Mouse (Mus musculus) liver, embryonic 13.5 days (tissue): Measurements from ENCODE around the gene Cldn3. TPM values are rescaled to one million over a fixed set of nuclear protein-coding genes. Genes with fewer than 3 reads are reported as not detected.

ENCODE experiments used
- ATAC-seq: fragments of 200-750 bp; cut with Nextera tagmentation; 2 replicates; pipeline ENCODE4 v1.8.0; 2017; ENCODE audit warnings: low read depth, mild to moderate bottlenecking, moderate number of reproducible peaks, moderate library complexity
- DNase-seq: peaks from one replicate; pipeline ENCODE4 v3.0.0; 2022
- H3K27ac ChIP-seq: fragments of 300-500 bp; sonication (generic); 2 replicates; pipeline ENCODE4 v1.5.1; 2015; ENCODE audit warnings: moderate library complexity, mild to moderate bottlenecking, inconsistent platforms
- H3K27me3 ChIP-seq: fragments of 300-500 bp; sonication (generic); 2 replicates; pipeline ENCODE4 v1.6.1; 2015; ENCODE audit warnings: mild to moderate bottlenecking, inconsistent platforms
- H3K36me3 ChIP-seq: fragments of 300-500 bp; sonication (generic); 2 replicates; pipeline ENCODE4 v1.6.1; 2015; ENCODE audit warnings: mild to moderate bottlenecking, inconsistent platforms
- H3K4me1 ChIP-seq: fragments of 300-500 bp; sonication (generic); replicated peaks from 2 replicates; pipeline ENCODE4 v1.6.1; 2015; ENCODE audit warnings: inconsistent platforms
- H3K4me2 ChIP-seq: fragments of 300-500 bp; sonication (generic); 2 replicates; pipeline ENCODE4 v1.6.1; 2015; ENCODE audit warnings: inconsistent platforms, mild to moderate bottlenecking, moderate library complexity
- H3K4me3 ChIP-seq: fragments of 300-500 bp; sonication (generic); replicated peaks from 2 replicates; pipeline ENCODE4 v1.5.1; 2015; ENCODE audit warnings: mild to moderate bottlenecking, inconsistent platforms
- H3K9ac ChIP-seq: fragments of 300-500 bp; sonication (generic); 2 replicates; pipeline ENCODE4 v1.6.1; 2015; ENCODE audit warnings: mild to moderate bottlenecking, inconsistent platforms
- H3K9me3 ChIP-seq: fragments of 300-500 bp; sonication (generic); replicated peaks from 2 replicates; pipeline ENCODE4 v1.6.1; 2016; ENCODE audit warnings: inconsistent platforms
- WGBS: fragments of 180-500 bp; shearing (Covaris S2); methylation state at CpG from one replicate; pipeline ENCODE4 v1.1.7; 2015; ENCODE audit not compliant: insufficient replicate concordance; 5-methylcytosine and 5-hydroxymethylcytosine counted together
- polyA plus RNA-seq: library from polyadenylated mRNA; unstranded; fragments of >200 nt; fragmentation: Nextera tagmentation; extraction: Ambion mirVana; gene quantifications from 2 replicates; pipeline ENCODE4 v1.2.1, GENCODE M21; 2015

Gene Cldn3
- polyA plus RNA-seq, 1 experiment from 2014 or later: 0.38 TPM

DNA sequence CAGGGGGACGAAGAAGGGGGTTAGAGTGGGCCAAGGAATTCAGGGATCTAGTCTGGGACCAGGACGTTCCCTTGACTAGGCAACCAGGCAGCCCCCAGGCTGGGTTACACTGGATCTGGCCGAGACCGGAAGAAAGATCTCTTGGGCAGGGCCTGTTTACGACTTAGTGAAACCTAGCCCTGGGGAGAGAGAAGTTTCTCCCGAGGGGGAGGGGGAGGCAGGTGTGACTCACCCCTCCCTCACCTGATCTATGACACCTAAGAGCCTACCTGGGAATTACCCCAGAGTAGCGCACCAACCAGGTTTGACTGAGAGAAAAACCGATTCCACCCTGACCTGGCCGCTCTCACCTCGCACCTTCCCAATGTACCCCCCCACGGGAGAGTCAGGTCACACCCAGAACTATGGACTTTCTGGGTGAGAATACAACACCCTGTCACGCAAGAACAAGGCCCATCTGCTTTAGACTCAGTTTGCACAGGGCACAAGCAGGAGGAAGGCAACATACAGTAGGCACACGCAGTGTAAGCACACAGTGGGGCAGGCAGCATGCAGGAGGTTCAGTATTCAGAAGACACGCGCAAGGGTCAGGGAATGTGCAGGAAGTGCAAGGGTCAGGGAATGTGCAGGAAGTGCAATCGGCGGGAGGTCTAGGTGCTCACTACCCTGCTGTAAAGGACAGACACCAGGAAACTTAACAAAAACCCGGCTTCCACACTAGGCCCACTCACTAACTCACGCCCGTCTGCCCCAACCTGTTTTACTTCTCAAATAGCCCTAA is 18.7 kb upstream of the Cldn3 start:
- Histone ChIP-seq H3K27ac (no peak overlapping the region), H3K4me3 (no peak overlapping the region), H3K27me3 (no peaks in the 10 kb centered on the region), H3K9ac (no peak overlapping the region), H3K9me3 (no peaks in the 10 kb centered on the region), H3K4me1 (peaks cover 20% of the 10 kb centered on the region), H3K36me3 (no peaks in the 10 kb centered on the region), H3K4me2 (no peak overlapping the region)
- 69% methylated on average over 20 of the region's 20 CpGs for WGBS
- ATAC-seq (no peak), DNase-seq (no peak)

DNA sequence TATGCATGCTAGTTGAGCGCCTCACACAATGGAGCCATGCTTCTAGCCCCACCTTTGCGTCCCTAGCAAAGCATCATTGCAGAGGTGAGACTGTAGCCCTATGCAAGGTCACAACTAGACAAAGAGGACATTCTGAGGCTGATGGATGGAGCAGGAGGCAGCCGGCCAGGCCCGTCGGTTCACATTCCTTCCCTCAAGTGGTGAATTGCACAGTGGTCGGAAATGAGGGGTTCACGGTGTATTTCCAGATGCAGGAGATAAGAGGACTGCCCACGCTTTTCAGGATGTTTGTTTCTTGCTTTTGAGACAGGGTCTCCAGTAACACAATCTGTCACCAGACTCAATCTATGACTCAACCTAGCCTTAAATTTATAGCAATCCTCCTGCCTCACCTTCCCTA is 15.3 kb upstream of the Cldn3 start:
- 51% methylated on average over 8 of the region's 8 CpGs for WGBS
- no peak overlapping the region for H3K9ac ChIP-seq
- no peak overlapping the region for H3K4me2 ChIP-seq
- H3K27ac ChIP-seq: no peak overlapping the region
- no peaks in the 10 kb centered on the region for H3K27me3 ChIP-seq
- H3K4me3 ChIP-seq: no peak overlapping the region
- ATAC-seq (no peak), DNase-seq (no peak)
- peaks cover 49% of the 10 kb centered on the region for H3K4me1 ChIP-seq
- no peaks in the 10 kb centered on the region for H3K36me3 ChIP-seq
- no peaks in the 10 kb centered on the region for H3K9me3 ChIP-seq

DNA sequence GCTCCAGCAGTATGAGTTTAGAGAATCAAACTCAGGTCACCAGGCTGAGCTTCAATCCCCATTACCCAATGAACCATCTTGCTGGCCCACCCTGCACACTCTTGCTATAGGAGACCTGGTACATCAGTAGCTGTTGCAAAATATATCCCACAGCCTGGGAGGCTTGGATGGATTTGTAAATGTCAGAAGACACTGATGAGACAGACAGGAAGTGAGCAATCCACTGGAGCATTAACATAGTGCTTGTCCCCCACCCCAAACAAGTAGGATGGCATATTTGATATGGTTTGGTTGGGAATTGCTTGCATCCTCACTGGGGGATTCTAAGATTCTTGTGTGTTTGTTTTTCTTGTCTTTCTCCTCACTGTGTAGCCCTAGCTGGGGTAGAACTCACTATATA is 12.9 kb upstream of the Cldn3 start:
- Histone ChIP-seq H3K27ac (no peak overlapping the region), H3K27me3 (no peaks in the 10 kb centered on the region)
- no peak for ATAC-seq

DNA sequence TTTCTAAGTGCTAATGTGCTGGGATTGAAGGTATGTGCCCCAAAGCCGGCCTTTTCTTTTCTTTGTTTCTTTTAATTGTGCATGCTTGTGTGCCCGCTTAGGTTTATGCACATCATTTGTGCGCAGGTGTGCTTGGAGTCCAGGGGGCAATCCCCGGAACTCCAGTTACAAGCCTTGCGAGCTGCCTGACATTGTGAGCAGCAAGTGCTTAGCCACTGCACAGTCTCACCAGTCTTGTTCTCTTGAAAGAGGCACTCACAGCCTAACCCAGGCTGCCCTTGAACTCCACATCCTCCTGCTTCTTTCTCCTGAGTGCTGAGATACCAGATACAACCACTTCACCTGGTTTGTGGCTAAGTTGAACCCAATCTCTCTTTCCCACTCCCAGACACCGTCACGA is 12.5 kb upstream of the Cldn3 start:
- H3K9ac ChIP-seq: no peak overlapping the region
- no peaks in the 10 kb centered on the region for H3K27me3 ChIP-seq
- H3K9me3 ChIP-seq: no peaks in the 10 kb centered on the region
- no peak overlapping the region for H3K4me2 ChIP-seq
- H3K36me3 ChIP-seq: no peaks in the 10 kb centered on the region
- peaks cover 56% of the 10 kb centered on the region for H3K4me1 ChIP-seq
- peak overlapping the region; percentile 56 for H3K27ac ChIP-seq
- no peak for ATAC-seq
- no peak overlapping the region for H3K4me3 ChIP-seq
- WGBS: 69% methylated on average over 7 of the region's 7 CpGs
- no peak for DNase-seq

More for the DNA sequence above, 12.9 kb upstream of the Cldn3 start:
- no peak for DNase-seq
- no peak overlapping the region for H3K4me2 ChIP-seq
- no peaks in the 10 kb centered on the region for H3K9me3 ChIP-seq
- peaks cover 55% of the 10 kb centered on the region for H3K4me1 ChIP-seq
- no peaks in the 10 kb centered on the region for H3K36me3 ChIP-seq
- H3K9ac ChIP-seq: no peak overlapping the region
- no peak overlapping the region for H3K4me3 ChIP-seq

DNA sequence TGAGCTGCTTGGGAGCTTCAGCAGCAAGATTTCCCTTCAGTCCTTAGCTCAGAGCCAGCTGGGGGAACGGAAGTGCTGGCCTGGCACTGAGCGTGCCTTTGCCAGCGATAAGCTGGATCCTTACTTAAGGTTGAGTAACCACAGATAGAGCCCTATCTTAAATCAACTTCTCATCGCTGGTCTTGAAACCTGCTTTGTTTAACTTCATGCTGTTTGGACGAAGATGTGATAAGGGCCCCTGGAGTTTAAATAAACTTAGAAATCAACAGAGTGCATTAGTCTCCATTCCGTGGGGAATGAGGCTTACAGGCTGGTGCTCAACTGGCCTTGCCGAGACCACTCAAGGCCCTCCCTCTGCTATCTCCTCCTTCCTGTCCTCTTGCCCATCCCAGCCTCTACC is 11.7 kb upstream of the Cldn3 start:
- Histone ChIP-seq H3K36me3 (no peaks in the 10 kb centered on the region), H3K4me3 (no peak overlapping the region), H3K9me3 (no peaks in the 10 kb centered on the region), H3K27ac (peak overlapping the region; percentile 56), H3K4me2 (peak overlapping the region; percentile 44), H3K27me3 (no peaks in the 10 kb centered on the region), H3K9ac (no peak overlapping the region; the same call in 1 of the 2 replicates), H3K4me1 (peaks cover 56% of the 10 kb centered on the region)
- ATAC-seq: peak; percentile 73
- peak; percentile 28 for DNase-seq
- 8% methylated on average over 7 of the region's 7 CpGs for WGBS

DNA sequence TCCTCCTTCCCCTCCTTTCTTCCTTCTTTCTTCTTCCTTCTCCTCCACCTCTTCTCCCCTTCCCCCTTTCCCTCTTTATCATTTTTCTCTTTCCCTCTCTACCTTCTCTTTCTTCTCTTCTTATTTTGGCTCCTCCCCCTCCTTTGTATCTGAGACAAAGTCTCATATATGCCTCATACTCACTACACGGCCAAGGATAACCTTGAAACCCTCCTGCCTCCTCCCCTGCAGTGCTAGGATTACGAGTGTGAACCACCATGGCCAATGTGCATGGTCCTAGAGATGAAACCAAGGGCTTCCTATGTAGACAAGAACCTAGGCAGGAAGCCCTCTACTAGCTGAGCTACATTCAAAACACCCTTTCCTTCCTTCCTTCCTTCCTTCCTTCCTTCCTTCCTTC is 11.1 kb upstream of the Cldn3 start:
- Histone ChIP-seq H3K4me3 (no peak overlapping the region), H3K36me3 (no peaks in the 10 kb centered on the region), H3K4me1 (peaks cover 56% of the 10 kb centered on the region), H3K9me3 (no peaks in the 10 kb centered on the region), H3K4me2 (no peak overlapping the region), H3K9ac (no peak overlapping the region), H3K27me3 (no peaks in the 10 kb centered on the region), H3K27ac (0 out of 2 replicates have a peak overlapping the region, but pooled peaks have one; percentile 56)
- ATAC-seq: no peak
- WGBS: 15% methylated on average over 2 of the region's 2 CpGs
- DNase-seq: no peak

DNA sequence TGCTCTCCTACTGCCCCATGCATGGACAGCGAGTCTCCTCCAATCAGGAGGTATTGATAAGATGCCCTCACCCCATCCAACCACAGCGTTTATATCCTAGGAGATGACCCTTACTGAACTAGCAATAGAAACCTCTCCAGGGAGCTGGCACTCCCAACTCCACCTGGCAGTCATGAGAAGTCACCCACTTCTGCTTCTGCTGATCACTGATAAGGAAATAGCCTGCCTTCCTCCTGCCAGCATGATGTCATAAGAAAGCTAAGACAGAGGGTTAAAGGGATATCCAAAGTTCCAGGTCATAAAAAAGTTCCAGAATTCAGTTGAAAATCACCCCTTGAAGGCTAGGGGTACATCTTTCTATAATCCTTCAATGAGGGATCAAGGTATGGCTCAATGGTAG is 9.8 kb upstream of the Cldn3 start:
- peak; percentile 44 for DNase-seq
- Histone ChIP-seq H3K27ac (peak overlapping the region; percentile 56), H3K4me3 (no peak overlapping the region), H3K27me3 (no peaks in the 10 kb centered on the region), H3K36me3 (no peaks in the 10 kb centered on the region), H3K4me2 (peak overlapping the region; percentile 42), H3K9ac (no peak overlapping the region), H3K4me1 (peaks cover 68% of the 10 kb centered on the region), H3K9me3 (no peaks in the 10 kb centered on the region)
- ATAC-seq: peak; percentile 61
- WGBS: 30% methylated on average over 2 of the region's 2 CpGs

DNA sequence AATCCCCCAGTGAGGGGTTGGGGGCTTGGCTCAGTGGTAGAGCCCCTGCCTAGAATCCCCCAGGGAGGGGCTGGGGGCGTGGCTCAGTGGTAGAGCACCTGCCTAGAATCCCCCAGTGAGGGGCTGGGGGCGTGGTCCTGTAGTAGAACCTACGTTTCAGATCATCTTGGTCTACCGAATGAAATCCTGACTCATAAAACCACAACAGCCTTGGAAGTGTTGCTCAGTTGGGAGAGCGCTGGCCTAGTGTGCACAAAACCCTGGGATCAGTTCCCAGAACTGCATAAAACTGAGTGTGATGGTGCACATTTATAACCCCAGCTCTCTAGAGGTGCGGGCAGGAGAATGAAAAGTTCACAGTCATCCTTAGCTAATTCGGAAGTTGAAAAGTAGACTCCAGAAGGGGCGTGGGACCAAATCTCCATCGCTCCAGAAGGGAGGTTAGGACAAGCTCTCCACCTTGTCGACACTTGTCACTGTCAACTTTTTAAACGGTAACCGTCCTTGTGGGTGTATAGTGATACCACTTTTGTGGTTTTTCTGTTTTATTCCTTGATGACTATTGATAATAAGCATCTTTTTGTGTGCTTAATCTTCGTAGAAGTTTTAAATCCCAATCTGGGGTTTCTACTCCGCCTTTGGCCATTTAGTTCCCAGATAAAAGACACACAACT is 9.3 kb upstream of the Cldn3 start:
- H3K9ac ChIP-seq: 0 out of 2 replicates have a peak overlapping the region, but pooled peaks have one; percentile 1
- ATAC-seq (peak; percentile 32; the same call in 1 of the 2 replicates), DNase-seq (no peak)
- H3K36me3 ChIP-seq: no peaks in the 10 kb centered on the region
- no peaks in the 10 kb centered on the region for H3K9me3 ChIP-seq
- no peak overlapping the region for H3K4me3 ChIP-seq
- peak overlapping the region; percentile 42 for H3K4me2 ChIP-seq
- peaks cover 73% of the 10 kb centered on the region for H3K4me1 ChIP-seq
- 29% methylated on average over 14 of the region's 14 CpGs for WGBS
- no peaks in the 10 kb centered on the region for H3K27me3 ChIP-seq
- peak overlapping the region; percentile 56 for H3K27ac ChIP-seq

DNA sequence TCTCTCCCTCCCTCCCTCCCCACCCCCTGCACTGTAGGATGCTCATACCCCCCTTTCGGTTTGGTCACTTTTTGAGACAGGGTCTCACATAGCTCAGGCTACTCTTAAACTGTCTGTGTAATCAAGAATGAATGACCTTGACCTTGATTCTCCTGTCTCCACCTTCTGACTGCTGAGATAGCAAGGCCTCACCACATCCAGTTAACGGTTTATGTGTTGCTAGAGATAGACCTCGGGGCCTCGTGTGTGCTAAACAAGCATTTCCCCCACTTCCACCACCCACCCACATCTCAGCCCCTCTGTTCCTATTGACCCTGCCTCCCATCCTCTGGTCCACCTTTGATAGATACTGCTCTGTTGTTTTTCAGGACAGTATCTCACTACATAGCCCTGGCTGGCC is 8.2 kb upstream of the Cldn3 start:
- Histone ChIP-seq H3K9me3 (no peaks in the 10 kb centered on the region), H3K27ac (no peak overlapping the region), H3K36me3 (no peaks in the 10 kb centered on the region), H3K27me3 (no peaks in the 10 kb centered on the region), H3K4me3 (no peak overlapping the region), H3K4me2 (no peak overlapping the region), H3K4me1 (peaks cover 67% of the 10 kb centered on the region), H3K9ac (no peak overlapping the region)
- DNase-seq (no peak), ATAC-seq (no peak)
- WGBS: 26% methylated on average over 4 of the region's 4 CpGs

DNA sequence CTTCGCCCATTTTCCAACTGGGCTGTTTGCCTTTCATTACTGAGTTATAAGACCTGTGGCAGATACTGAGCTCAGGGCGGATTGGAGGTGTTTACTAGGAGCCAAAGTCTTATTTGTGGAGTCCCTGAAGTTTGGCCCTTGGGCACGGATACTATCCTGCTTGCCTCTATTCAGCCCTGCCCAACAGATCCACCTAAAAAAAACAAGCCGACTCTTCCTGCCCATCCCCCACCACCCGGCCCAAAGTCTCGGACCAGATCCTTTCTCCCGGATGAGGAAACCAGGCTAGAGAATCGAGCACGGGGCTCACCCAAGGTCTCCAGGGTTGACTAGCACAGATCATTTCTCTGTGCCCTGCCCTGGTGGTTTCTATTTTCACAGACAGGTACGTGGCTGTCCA is 4.9 kb upstream of the Cldn3 start:
- Histone ChIP-seq H3K4me2 (peak overlapping the region; percentile 14; the same call in 1 of the 2 replicates), H3K27ac (no peak overlapping the region), H3K27me3 (peaks cover 26% of the 10 kb centered on the region), H3K9ac (no peak overlapping the region), H3K9me3 (no peaks in the 10 kb centered on the region), H3K4me3 (no peak overlapping the region), H3K36me3 (no peaks in the 10 kb centered on the region), H3K4me1 (peaks cover 48% of the 10 kb centered on the region)
- ATAC-seq: no peak; the same call in 1 of the 2 replicates
- no peak for DNase-seq
- WGBS: 37% methylated on average over 10 of the region's 10 CpGs

DNA sequence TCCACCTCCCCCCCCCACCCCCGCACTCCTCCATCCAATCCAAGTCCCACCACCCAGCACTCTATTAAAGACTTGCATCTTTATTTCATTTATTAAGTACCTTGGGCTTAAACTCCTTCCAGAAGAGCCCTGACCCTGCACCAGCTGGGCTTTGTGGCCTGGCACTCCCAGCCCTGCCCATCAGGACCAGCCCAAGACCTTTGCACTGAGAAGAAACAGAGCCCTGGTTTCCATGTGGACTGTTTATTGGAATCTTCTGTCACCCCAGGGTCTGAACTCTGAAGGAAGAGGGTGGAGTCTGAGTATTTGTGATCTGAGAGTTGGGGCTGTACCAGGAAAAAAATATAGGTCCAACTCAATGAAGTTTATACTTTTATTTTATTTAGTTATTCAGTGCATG is 2.9 kb upstream of the Cldn3 start:
- H3K9ac ChIP-seq: no peak overlapping the region
- no peak overlapping the region for H3K27ac ChIP-seq
- H3K4me1 ChIP-seq: peaks cover 41% of the 10 kb centered on the region
- DNase-seq (no peak), ATAC-seq (no peak)
- WGBS: 63% methylated on average over 1 of the region's 1 CpGs
- H3K36me3 ChIP-seq: no peaks in the 10 kb centered on the region
- no peak overlapping the region for H3K4me2 ChIP-seq
- peaks cover 46% of the 10 kb centered on the region for H3K27me3 ChIP-seq
- no peak overlapping the region for H3K4me3 ChIP-seq
- no peaks in the 10 kb centered on the region for H3K9me3 ChIP-seq

DNA sequence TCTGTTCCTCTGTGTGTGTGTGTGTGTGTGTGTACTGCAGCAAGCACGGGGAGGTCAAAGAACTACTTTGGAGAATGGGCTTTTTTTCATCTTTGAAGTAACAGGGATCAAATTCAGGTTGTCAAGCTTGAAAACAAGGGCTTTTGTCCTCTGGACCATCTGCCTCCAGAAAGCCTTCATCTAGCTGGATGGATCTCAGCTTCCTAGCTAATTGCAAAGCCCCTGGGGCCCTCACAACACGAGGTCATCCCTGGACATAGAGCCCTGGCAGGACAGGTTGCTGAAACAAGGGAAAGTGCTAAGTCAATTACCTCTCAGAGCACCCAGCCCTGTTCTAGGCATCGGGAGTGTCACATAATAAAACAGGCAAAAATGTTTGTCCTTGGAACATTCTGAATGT is 2.2 kb upstream of the Cldn3 start:
- H3K36me3 ChIP-seq: no peaks in the 10 kb centered on the region
- no peak overlapping the region for H3K4me2 ChIP-seq
- no peak overlapping the region for H3K4me3 ChIP-seq
- no peak overlapping the region for H3K9ac ChIP-seq
- peaks cover 52% of the 10 kb centered on the region for H3K27me3 ChIP-seq
- 37% methylated on average over 3 of the region's 3 CpGs for WGBS
- no peaks in the 10 kb centered on the region for H3K9me3 ChIP-seq
- H3K27ac ChIP-seq: no peak overlapping the region
- ATAC-seq: no peak
- no peak for DNase-seq
- H3K4me1 ChIP-seq: peaks cover 40% of the 10 kb centered on the region
